Mouse (Mus musculus) effector memory CD4-positive, alpha-beta T cell, adult 5 months (primary cell): ENCODE results near the gene Gtf2f2. TPM values are rescaled to one million over a fixed set of nuclear protein-coding genes. Genes with fewer than 3 reads are reported as not detected.

Experiments used
- polyA plus RNA-seq: library from polyadenylated mRNA; unstranded; fragments of 100-300 nt; shearing (Covaris generic); gene quantifications from one replicate; pipeline ENCODE4 v1.2.1, GENCODE M21; 2017

The Gtf2f2 gene
- polyA plus RNA-seq, result 38.6 TPM

GRCm38 (mm10) chr14:76010102-76011061 is at the start of gene Gtf2f2:
Gene Gtf2f2 (minus strand): TSS chr14:76010865.

GRCm38 (mm10) chr14:75954766-75955165 is 55.9 kb downstream of the Gtf2f2 start, which contains the start of gene Kctd4:
Gene Kctd4 (plus strand): TSS chr14:75955009.

Other genes with a start within 250 kb of the Gtf2f2 start
- gene Slc25a30, start 223.8 kb downstream of the Gtf2f2 start, polyA plus RNA-seq, result 10.5 TPM
- gene Tpt1, start 165.8 kb downstream of the Gtf2f2 start, polyA plus RNA-seq, result 1,926 TPM
- gene Kctd4, start 55.9 kb downstream of the Gtf2f2 start, polyA plus RNA-seq, result 0.61 TPM
- 12.0 TPM for gene Gpalpp1, start 99.9 kb upstream of the Gtf2f2 start, polyA plus RNA-seq
- 13.4 TPM for gene Nufip1, start 100.0 kb upstream of the Gtf2f2 start, polyA plus RNA-seq